Mouse (Mus musculus) ES-Bruce4 (cell line): ENCODE data around the gene Tgoln1.

Source experiments
- CTCF ChIP-seq: IDR thresholded peaks from one replicate; pipeline ENCODE4 v1.8.1; 2011; ENCODE audit warnings: low read depth, low read length
- EP300 ChIP-seq: IDR thresholded peaks from 2 replicates; pipeline ENCODE4 v1.6.1; 2011; ENCODE audit warnings: low read depth, low read length; ENCODE audit not compliant: insufficient read depth
- POLR2A ChIP-seq: IDR thresholded peaks from one replicate; pipeline ENCODE4 v1.8.1; 2011; ENCODE audit warnings: low read length; ENCODE audit not compliant: insufficient read depth

DNA sequence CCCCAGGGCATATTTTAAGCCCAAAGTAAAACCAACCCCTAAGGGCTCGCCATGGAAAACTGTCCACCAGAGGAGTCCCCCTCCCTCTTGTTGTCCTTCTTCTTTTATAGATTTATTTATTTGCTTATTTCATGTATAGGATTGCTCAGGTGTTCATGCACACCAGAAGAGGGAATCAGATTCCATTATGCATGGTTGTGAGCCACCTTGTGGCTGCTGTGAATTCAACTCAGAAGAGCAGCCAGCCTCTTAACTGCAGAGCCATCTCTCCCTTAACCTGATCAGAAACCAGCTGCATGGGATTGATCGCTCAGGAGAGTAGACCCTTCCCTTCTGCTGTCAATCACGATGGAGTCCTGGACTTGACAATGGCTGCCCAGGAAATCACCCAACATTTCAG lies 20.1 kb upstream of the Tgoln1 start:
- TF ChIP-seq CTCF = no peak
- TF ChIP-seq EP300 = no peak
- no peak for TF ChIP-seq POLR2A
